Mouse (Mus musculus) induced T-regulatory cell, adult 2 months (primary cell): Measurements from ENCODE around the gene Klhl10.

Source experiments
- DNase-seq: peaks from one replicate; pipeline ENCODE4 v3.0.0-alpha.2; 2012; ENCODE audit warnings: low read depth

The Klhl10 gene

GRCm38 (mm10) chr11:100462699-100463098 is 21.0 kb downstream of the Klhl10 start:
- DNase-seq, result no peak

DNA sequence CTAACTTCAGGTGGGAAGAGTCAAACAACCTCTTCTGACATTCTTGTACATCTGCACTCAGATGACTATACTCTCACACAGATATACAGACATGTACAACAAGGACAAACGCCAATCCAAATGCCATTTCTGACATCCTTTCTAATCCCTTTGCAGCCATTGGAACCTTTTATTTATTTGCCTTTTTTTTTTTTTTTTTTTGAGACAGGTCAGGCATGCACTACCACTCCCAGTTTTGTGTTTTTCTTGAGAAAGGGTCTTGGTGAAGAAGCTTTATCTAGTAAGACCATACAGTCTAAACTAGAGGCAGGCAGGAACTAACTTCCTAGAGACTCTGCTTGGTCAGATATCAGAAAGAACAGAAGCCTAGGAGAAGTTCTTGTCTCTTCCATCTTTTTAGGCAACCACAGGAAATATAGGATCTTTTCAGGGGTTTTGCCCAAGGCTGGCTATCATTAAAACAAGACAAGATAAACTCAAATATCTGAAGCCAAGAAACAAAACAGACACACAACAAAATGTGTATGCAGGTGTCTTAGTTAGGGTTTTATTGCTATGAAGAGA is 23.6 kb downstream of the Klhl10 start:
- DNase-seq, result no peak

DNA sequence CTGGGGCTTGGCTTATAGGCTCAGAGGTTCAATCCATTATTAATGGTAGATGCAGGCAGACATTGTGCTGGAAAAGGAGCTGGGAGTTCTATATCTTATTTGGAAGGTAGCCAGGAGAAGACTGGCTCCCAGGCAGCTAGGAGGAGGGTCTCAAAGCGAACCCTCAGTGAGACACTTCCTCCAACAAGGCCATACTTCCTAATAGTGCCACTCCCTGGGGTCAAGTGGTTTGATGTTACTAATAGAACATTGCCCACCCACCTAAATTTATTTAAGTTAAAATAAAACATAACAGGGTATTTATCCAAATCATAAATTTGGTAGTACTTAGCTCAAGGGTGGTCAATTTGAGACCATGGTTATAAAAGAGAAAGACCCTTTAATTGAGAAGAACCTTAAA is 24.1 kb downstream of the Klhl10 start:
- no peak for DNase-seq

DNA sequence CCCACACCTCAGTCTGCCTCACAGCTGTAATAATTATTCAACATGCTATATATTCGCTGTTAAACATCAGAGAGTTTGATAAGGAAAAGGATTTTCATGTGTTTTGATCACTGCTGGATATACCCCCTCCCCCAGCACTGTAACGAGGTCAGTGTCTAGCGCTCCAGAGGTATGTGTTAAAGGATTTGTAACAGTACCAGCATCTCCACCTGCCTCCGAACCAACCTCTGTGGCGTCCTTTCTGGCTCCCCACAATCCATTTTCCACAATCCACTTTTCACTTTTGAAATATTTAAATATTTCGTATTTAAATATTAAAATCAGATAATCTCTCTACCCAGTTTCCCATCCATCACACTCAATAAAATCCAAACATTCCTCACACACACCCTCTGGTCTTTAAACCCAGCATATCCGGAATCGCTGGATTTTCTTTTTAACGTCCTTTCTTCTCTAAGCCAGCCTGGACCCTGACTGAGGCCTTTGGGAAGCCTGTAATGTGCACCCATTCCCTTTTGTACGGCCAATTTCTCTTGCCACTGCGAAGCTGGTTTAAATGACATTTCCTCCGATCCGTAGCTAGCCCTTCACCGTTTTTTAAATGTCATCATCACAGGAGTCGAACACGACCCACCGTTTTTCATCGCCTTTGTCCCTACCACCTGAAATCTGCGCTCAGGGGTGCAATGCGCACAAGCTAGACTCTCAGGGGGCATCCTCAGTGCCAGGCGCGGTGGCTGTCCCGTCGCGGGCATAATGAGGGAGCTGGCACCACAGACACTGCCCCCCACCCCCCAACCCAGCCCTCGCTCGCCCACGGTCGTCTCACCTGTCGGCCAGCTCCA is 29.9 kb downstream of the Klhl10 start:
- DNase-seq, result no peak

- DNase-seq, result peak; percentile 96
These were observed 30.6 kb downstream of the Klhl10 start, which contains the start of gene Klhl11 for GRCm38 (mm10) chr11:100472197-100472934. Gene Klhl11 (minus strand): TSS chr11:100472741.

DNA sequence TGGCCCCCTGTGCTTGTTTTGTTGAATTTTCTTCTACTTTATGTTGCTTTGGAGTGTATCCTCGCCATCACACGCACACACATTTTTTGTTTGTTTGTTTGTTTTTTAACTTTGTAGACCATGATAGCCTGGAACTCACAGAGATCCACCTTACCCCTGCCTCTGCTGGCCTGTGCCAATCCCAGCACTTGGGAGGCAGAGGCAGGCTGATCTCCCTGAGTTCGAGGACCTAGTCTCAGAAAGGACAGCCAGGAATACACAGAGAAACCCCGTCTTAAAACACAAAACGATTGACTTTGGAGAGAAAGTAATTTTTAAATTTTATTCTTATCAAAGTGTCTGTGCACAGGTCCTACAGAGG is 31.2 kb downstream of the Klhl10 start:
- no peak for DNase-seq

DNA sequence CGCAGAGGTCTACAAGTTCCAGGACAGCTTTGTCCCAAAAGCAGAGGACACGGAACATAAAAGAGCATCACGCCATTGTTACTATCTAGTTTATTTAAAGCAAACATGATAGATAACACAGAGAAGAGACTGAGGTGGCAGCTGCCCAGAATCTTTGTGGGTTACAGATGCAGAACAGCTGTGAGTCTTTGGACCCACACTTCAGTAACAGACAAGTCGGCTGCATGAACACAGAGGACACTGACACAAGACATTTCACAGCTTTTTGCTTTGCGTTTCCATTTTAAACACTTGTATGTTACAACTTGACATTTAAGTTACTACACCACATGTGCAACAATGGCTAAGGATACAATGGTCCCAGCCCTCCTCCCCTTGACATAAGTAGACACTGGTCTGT is 34.6 kb downstream of the Klhl10 start:
- DNase-seq, result no peak

DNA sequence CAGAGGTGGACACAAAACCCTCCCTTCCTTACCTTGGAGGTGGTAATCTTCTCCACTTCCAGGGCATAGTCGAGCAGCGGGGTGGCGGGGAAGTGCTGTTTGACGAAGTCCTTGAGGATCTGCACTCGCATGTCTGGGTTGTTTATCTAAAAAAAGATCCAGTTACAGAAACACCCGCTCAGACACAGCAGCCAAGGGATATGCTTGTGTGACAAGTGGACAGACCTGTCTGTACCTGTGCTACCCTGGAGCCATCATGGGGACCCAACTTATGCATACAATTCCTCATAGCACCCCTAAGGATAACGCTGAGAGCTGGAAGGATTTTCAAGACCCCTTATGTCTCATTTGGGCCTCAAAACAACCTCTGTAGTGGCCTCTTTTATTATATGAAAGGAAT is 37.4 kb downstream of the Klhl10 start:
- no peak for DNase-seq

GRCm38 (mm10) chr11:100484461-100484860 is 42.7 kb downstream of the Klhl10 start:
- no peak for DNase-seq

DNA sequence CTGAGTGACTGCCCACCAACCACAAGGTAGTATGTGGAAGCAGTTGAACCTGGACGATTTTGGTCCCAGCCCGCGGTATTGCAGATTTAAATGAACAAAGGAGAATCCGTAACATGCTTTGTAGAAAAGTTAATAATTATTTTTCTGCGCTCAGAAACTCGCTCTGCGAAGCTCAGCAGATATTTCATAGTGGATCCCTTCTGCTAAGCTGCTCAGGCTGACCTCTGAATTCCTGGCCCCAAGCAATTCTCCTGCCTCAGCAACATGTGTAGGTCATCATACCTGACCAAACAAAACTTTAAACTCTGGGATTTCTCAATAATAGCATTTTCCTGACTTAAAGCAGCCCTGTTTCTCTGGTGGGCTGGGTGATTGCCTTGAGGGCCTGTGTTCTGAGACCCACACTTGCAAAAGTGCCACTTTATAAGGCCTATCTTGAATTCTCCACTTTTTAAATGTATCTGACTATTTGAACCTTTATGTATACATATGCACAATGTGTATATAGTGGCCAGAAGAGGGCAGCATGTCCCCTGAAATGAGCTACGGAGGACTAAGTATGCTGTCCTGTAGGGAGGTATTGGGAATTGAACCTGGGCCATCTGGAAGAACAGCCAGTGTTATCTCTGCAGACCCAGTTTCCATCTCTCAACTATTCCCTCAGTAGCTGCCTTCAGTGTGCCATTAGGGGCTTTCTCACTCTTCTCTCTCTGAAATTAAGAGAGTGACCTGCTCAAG is 44.3 kb downstream of the Klhl10 start:
- peak; percentile 65 for DNase-seq

DNA sequence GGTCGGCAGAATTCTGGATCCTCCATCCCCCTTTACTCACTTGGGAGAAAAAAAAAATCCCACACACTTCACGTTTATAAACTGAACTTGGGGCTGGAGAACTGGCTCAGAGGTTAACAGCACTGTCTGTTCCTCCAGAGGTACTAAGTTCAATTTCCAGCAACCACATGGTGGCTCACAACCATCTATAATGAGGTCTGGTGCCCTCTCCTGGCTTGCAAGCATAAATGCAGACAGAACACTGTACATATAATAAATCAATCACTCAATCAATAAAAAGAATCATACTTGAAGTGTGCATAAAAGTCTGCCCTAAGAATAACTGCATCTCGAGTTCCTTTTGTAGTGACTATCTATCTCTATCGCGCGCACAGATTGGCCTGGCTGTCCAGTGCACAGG is 49.2 kb downstream of the Klhl10 start:
- DNase-seq, result peak; percentile 56

DNA sequence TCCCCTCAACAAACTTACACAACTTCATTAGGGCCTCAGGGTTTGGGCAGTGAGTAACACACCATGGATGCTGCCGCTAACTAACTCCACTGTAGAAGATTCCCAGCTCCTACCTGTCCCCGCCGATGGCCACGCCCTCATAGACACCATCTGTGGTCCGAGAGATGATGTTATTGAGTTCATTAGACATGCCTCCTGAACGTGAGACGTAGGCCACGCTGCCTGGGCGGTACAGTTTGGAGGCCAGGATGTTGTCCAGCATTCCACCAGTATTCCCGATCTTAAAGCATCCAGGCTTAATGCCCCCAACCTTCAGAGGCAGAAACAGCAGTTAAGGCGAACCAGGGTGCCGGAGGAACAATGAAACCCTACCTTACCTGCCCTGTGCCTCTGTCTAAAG is 52.1 kb downstream of the Klhl10 start:
- DNase-seq, result peak; percentile 27

GRCm38 (mm10) chr11:100500241-100500640 is 58.5 kb downstream of the Klhl10 start:
- no peak for DNase-seq

DNA sequence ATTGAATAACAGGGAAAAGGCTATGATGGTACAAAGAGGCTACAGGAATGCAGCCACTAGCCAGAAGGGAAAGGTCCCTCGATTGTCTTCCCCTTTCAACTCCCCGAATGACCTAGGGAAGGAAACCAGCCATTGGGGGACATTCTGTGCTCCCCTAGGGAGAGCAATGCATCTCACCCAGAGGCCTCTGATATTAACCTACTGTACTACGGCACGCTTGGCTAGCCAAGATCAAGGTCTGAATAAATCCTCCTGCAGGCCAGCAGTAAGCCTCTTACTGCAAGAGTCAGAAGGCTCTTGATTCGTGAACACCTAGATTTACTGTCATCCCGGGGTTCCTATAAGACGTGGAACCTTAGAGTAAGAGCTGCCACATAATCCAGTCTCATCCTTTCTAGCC is 58.9 kb downstream of the Klhl10 start:
- DNase-seq, result no peak

- no peak for DNase-seq
These were observed 59.6 kb downstream of the Klhl10 start for GRCm38 (mm10) chr11:100501321-100501720.

- DNase-seq, result no peak
These were observed 63.4 kb downstream of the Klhl10 start for GRCm38 (mm10) chr11:100504990-100505660.

- no peak for DNase-seq
These were observed 64.3 kb downstream of the Klhl10 start for GRCm38 (mm10) chr11:100505997-100506396.
